Mouse (Mus musculus) testis, postnatal 10 days (tissue): ENCODE data around the gene Abhd10.
A peak's percentile ranks its signal among the peaks of the same experiment; 100 is the strongest.

Experiments used
- DNase-seq: peaks from one replicate; pipeline ENCODE4 v3.0.0; 2021; ENCODE audit warnings: low spot score

Abhd10 gene

GRCm38 (mm10) chr16:45724742-45725102 lies 18.0 kb downstream of the Abhd10 start:
- no peak for DNase-seq

GRCm38 (mm10) chr16:45724061-45724741 lies 18.6 kb downstream of the Abhd10 start, which contains the start of gene Tagln3:
TSS of gene Tagln3 (minus strand) at chr16:45724608.
- peak; percentile 45 for DNase-seq

GRCm38 (mm10) chr16:45723172-45723901 lies 19.4 kb downstream of the Abhd10 start:
- no peak for DNase-seq

- DNase-seq: no peak
Measured at GRCm38 (mm10) chr16:45722460-45722951, 20.2 kb downstream of the Abhd10 start.

- no peak for DNase-seq
Measured at GRCm38 (mm10) chr16:45720022-45720630, 22.6 kb downstream of the Abhd10 start.

GRCm38 (mm10) chr16:45718296-45718695 lies 24.5 kb downstream of the Abhd10 start:
- no peak for DNase-seq

GRCm38 (mm10) chr16:45714489-45715150 lies 28.1 kb downstream of the Abhd10 start:
- DNase-seq: no peak

- DNase-seq: no peak
Measured at GRCm38 (mm10) chr16:45713878-45714277, 28.9 kb downstream of the Abhd10 start.

GRCm38 (mm10) chr16:45713261-45713660 lies 29.5 kb downstream of the Abhd10 start:
- DNase-seq: no peak

GRCm38 (mm10) chr16:45711263-45711662 lies 31.5 kb downstream of the Abhd10 start:
- DNase-seq: no peak

GRCm38 (mm10) chr16:45699301-45699700 lies 43.5 kb downstream of the Abhd10 start:
- no peak for DNase-seq

- no peak for DNase-seq
Measured at GRCm38 (mm10) chr16:45697996-45698395, 44.8 kb downstream of the Abhd10 start.

GRCm38 (mm10) chr16:45695445-45696160 lies 47.2 kb downstream of the Abhd10 start:
- no peak for DNase-seq

- no peak for DNase-seq
Measured at GRCm38 (mm10) chr16:45693558-45693957, 49.2 kb downstream of the Abhd10 start, which contains the start of gene Tmprss7. TSS of gene Tmprss7 (minus strand) at chr16:45693658.

GRCm38 (mm10) chr16:45692851-45693250 lies 49.9 kb downstream of the Abhd10 start:
- DNase-seq: no peak

- DNase-seq: no peak
Measured at GRCm38 (mm10) chr16:45690178-45690577, 52.6 kb downstream of the Abhd10 start.

GRCm38 (mm10) chr16:45686833-45687232 lies 55.9 kb downstream of the Abhd10 start:
- DNase-seq: no peak

- no peak for DNase-seq
Measured at GRCm38 (mm10) chr16:45685295-45685694, 57.5 kb downstream of the Abhd10 start.

GRCm38 (mm10) chr16:45684815-45685214 lies 57.9 kb downstream of the Abhd10 start:
- DNase-seq: peak; percentile 88
